Mouse (Mus musculus) Patski (cell line): Measurements from ENCODE around the gene Pign. TPM values are rescaled to one million over a fixed set of nuclear protein-coding genes. Genes with fewer than 3 reads are reported as not detected.

Source experiments
- ATAC-seq: fragments of 100-300 bp; one replicate; pipeline ENCODE4 v1.8.0; 2021
- CTCF ChIA-PET: fragments of 350-600 bp; sonication (Branson Sonifier 250); formaldehyde crosslinking; loops from one replicate; lab custom pipeline; 2022; ENCODE audit warnings: inconsistent platforms; lab: Charles Lee
- POLR2A ChIA-PET: fragments of 350-600 bp; sonication (Branson Sonifier 250); formaldehyde crosslinking; loops from one replicate; lab custom pipeline; 2022; ENCODE audit warnings: antibody characterized with exemption, inconsistent platforms; lab: Charles Lee
- DNase-seq: peaks from one replicate; pipeline ENCODE4 v3.0.0-alpha.2; 2011; ENCODE audit warnings: low read depth, low spot score
- H3K27me3 ChIP-seq: fragments of 371-371 bp; one replicate; pipeline ENCODE4 v1.5.1; 2021
- CTCF ChIP-seq: fragments of 100-300 bp; IDR thresholded peaks from one replicate; pipeline ENCODE4 v1.5.1; 2021
- in situ Hi-C: fragments of 300-500 bp; cut with MboI; formaldehyde crosslinking; loops from 3 replicates; pipeline ENCODE4 v1.11.1; 2018; ENCODE audit warnings: low pct_unique_long_range_greater_than_20kb, mixed read lengths
- polyA plus RNA-seq: library from polyadenylated mRNA; unstranded; gene quantifications from one replicate; pipeline ENCODE4 v1.2.3, GENCODE M21; 2021

Gene Pign
- polyA plus RNA-seq, 1 experiment from 2014 or later, result 48.5 TPM

- ATAC-seq, result no peak
- in situ Hi-C loops, result loop anchor here (5.0 kb wide), 1 partner anchor 41 kb away; no protein-coding TSS in a partner anchor
- no peak for DNase-seq
- ChIA-PET CTCF (interaction anchor here (0.9 to 1.5 kb wide), 3 partner anchors 23 to 54 kb away, joined by 3 to 4 read pairs (median 3); no protein-coding TSS in a partner anchor), POLR2A (no interaction called here)
- TF ChIP-seq CTCF, result no peak
- H3K27me3 ChIP-seq, result no peaks in the 10 kb centered on the region
These were observed 82.6 kb downstream of the Pign start for GRCm38 (mm10) chr1:105580909-105581308.

- ChIA-PET CTCF (no interaction called here), POLR2A (no interaction called here)
- DNase-seq (no peak), ATAC-seq (no peak)
- no peak for TF ChIP-seq CTCF
- in situ Hi-C loops, result no loop called here
- no peaks in the 10 kb centered on the region for H3K27me3 ChIP-seq
These were observed 97.4 kb downstream of the Pign start for GRCm38 (mm10) chr1:105566051-105566450.

GRCm38 (mm10) chr1:105564289-105564688 lies 99.2 kb downstream of the Pign start:
- ATAC-seq (no peak), DNase-seq (no peak)
- no peaks in the 10 kb centered on the region for H3K27me3 ChIP-seq
- in situ Hi-C loops, result no loop called here
- ChIA-PET POLR2A (no interaction called here), CTCF (no interaction called here)
- TF ChIP-seq CTCF, result no peak

GRCm38 (mm10) chr1:105563821-105564220 lies 99.7 kb downstream of the Pign start:
- no peaks in the 10 kb centered on the region for H3K27me3 ChIP-seq
- DNase-seq (no peak), ATAC-seq (no peak)
- ChIA-PET CTCF (no interaction called here), POLR2A (no interaction called here)
- no peak for TF ChIP-seq CTCF
- in situ Hi-C loops, result no loop called here

- DNase-seq (no peak), ATAC-seq (no peak)
- POLR2A ChIA-PET, result no interaction called here
- no peaks in the 10 kb centered on the region for H3K27me3 ChIP-seq
- CTCF ChIA-PET, result no interaction called here
- no peak for TF ChIP-seq CTCF
- in situ Hi-C loops, result no loop called here
These were observed 107.4 kb downstream of the Pign start for GRCm38 (mm10) chr1:105556078-105556477.

- DNase-seq, result no peak
- ChIA-PET CTCF (interaction anchor here (1.1 kb wide), 1 partner anchor 10 kb away, joined by 3 read pairs; no protein-coding TSS in a partner anchor), POLR2A (no interaction called here)
- ATAC-seq, result no peak
- in situ Hi-C loops, result no loop called here
- TF ChIP-seq CTCF, result no peak
- H3K27me3 ChIP-seq, result no peaks in the 10 kb centered on the region
These were observed 108.2 kb downstream of the Pign start for GRCm38 (mm10) chr1:105555192-105555718.

- CTCF ChIA-PET, result interaction anchor here (1.0 kb wide), 1 partner anchor 28 kb away, joined by 3 read pairs; no protein-coding TSS in a partner anchor
- in situ Hi-C loops, result no loop called here
- POLR2A ChIA-PET, result no interaction called here
- DNase-seq (no peak), ATAC-seq (no peak)
- no peaks in the 10 kb centered on the region for H3K27me3 ChIP-seq
- no peak for TF ChIP-seq CTCF
These were observed 110.3 kb downstream of the Pign start for GRCm38 (mm10) chr1:105553130-105553529.

GRCm38 (mm10) chr1:105550163-105550562 lies 113.3 kb downstream of the Pign start:
- no peak for TF ChIP-seq CTCF
- ChIA-PET POLR2A (no interaction called here), CTCF (interaction anchor here (1.3 kb wide), 1 partner anchor 11 kb away, joined by 3 read pairs; no protein-coding TSS in a partner anchor)
- in situ Hi-C loops, result no loop called here
- H3K27me3 ChIP-seq, result no peaks in the 10 kb centered on the region
- DNase-seq, result no peak
- no peak for ATAC-seq

- CTCF ChIA-PET, result interaction anchor here (1.3 kb wide), 1 partner anchor 11 kb away, joined by 3 read pairs; no protein-coding TSS in a partner anchor
- in situ Hi-C loops, result no loop called here
- no peaks in the 10 kb centered on the region for H3K27me3 ChIP-seq
These were observed 113.8 kb downstream of the Pign start for GRCm38 (mm10) chr1:105549648-105550047.

GRCm38 (mm10) chr1:105543051-105543450 lies 120.4 kb downstream of the Pign start:
- ATAC-seq, result no peak
- DNase-seq, result no peak
- POLR2A ChIA-PET, result no interaction called here
- no peak for TF ChIP-seq CTCF
- CTCF ChIA-PET, result no interaction called here
- in situ Hi-C loops, result no loop called here
- no peaks in the 10 kb centered on the region for H3K27me3 ChIP-seq

More at GRCm38 (mm10) chr1:105549648-105550047, 113.8 kb downstream of the Pign start:
- no peak for TF ChIP-seq CTCF
- POLR2A ChIA-PET, result no interaction called here
- DNase-seq (no peak), ATAC-seq (no peak)

GRCm38 (mm10) chr1:105523768-105524167 lies 139.7 kb downstream of the Pign start:
- H3K27me3 ChIP-seq, result no peaks in the 10 kb centered on the region
- ChIA-PET CTCF (interaction anchor here (1.0 kb wide), 1 partner anchor 15 kb away, joined by 3 read pairs; no protein-coding TSS in a partner anchor), POLR2A (no interaction called here)
- DNase-seq (no peak), ATAC-seq (no peak)
- in situ Hi-C loops, result no loop called here
- no peak for TF ChIP-seq CTCF
